Mouse (Mus musculus) mammary gland, adult 2 months (tissue): ENCODE results near the gene Usp5. TPM values are rescaled to one million over a fixed set of nuclear protein-coding genes. Genes with fewer than 3 reads are reported as not detected.

Experiments
- polyA plus RNA-seq: library from polyadenylated mRNA; depleted of rRNA; stranded (reverse); fragments of >200 nt; gene quantifications from 2 replicates; pipeline ENCODE4 v1.2.3, GENCODE M21; 2012; ENCODE audit warnings: low replicate concordance; rRNA removed

Usp5 gene
- 84.8 and 98.1 TPM in 2 replicates for polyA plus RNA-seq

DNA sequence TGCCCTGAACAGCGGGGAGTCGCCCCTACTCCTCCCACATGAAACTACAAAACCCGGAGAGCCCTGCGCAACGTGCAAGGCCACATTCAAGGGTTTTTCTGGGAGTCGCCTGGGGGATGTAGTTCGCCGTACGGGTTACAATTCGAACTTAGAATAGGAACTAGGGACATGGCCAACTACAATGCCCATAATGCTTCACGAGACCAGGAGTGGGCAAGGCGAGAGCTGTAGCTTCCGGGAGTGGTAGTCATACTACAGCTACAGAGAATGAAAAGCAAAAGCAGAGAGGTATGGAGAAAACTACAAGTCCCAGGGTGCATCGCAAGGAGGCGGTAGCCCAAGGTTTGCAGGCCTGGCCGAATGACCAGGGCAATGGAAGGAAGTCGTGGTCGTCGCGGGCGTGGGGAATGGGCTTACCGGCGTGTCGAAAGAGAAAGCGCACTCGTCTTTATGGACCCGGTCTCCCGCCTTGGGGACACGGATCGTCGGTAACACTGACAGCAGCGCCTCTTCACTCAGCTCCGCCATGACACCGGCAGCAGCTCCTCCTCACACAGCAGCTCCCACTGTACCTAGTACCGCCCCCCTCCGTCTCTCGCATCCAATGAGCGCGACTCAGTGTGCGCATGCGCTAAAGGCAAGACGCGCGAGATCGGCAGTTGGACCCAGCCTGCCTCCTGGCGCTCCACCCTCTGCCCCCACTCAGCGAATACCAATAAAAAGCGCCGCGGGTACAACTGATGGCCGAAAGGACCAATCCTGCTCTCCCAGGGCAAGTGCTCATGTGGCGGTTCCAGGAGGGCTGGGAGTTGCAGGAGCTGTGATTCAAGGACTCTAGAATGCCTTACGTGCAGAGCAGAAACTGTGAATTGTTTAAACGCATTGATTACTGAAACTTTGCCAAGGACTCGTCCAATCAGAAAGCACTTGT, at the start of gene Usp5, which contains the start of gene Cdca3:
Gene Usp5 (minus strand): TSS at position 617 of the 931 bp plus-strand sequence.
Gene Cdca3 (plus strand): TSS at position 680 of the 931 bp plus-strand sequence.

GRCm38 (mm10) chr6:124863658-124864298, 34.5 kb upstream of the Usp5 start, which contains the start of gene Gpr162:
Gene Gpr162, minus strand, starts transcription at chr6:124863983.

GRCm38 (mm10) chr6:124856916-124857839, 27.9 kb upstream of the Usp5 start, which contains the start of gene P3h3:
Gene P3h3, minus strand, starts transcription at chr6:124857752.

GRCm38 (mm10) chr6:124840241-124841167, 11.2 kb upstream of the Usp5 start, which contains the start of gene Gnb3:
Gene Gnb3, minus strand, starts transcription at chr6:124840275.

DNA sequence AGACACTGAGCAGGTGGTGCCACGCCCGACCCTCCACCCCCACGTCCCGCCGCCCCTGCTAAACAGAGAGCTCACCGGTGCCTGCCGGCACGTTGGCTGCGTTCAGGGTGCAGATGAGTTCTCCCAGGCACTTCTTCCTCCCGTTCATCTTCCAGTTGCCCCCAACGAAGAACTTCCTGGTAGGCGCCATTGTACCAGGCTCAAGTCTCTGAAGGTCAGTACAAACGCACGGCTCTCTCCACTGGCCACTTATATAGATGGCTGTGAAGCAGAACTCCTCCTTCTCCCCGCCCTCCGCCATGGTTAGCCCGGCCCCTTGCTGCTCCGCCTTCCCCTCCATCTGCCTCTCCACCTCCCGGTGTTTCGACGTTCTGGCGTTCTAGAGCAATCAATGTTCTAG, 15.4 kb downstream of the Usp5 start, which contains the start of gene Tpi1:
Gene Tpi1 (minus strand): TSS at position 364 of the 400 bp plus-strand sequence.

DNA sequence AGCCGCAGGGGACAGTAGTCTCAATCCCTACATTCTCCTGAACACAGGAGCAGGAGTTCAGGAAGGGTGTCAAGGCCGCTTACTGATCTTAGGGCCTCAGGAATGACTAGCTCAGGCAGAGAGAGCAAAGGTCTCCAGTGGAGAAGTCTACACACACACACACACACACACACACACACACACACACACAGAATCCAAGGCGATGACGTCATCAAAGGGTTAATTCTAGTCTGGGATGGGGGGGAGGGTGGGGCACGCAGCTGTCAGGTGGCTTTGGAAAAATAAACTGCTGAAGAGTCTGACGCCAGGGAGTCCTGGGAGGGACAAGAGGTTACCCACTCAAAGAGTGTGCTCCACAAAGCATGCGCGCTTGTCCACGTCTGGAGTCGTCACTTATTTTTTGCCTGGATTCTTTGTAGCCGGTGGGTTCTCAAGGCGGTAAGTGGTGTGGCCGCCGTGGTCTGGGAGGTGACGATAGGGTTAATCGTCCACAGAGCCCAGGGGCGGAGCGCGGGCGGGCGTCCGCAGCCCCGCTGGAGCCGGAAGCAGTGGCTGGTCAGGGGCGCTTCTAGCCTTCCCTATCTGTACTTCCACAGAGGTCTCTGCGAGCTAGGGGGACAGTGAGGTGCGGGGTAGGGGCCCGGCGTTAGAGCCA, 20.8 kb downstream of the Usp5 start, which contains the start of gene Spsb2:
Gene Spsb2 (plus strand): TSS at position 304 of the 655 bp plus-strand sequence.

DNA sequence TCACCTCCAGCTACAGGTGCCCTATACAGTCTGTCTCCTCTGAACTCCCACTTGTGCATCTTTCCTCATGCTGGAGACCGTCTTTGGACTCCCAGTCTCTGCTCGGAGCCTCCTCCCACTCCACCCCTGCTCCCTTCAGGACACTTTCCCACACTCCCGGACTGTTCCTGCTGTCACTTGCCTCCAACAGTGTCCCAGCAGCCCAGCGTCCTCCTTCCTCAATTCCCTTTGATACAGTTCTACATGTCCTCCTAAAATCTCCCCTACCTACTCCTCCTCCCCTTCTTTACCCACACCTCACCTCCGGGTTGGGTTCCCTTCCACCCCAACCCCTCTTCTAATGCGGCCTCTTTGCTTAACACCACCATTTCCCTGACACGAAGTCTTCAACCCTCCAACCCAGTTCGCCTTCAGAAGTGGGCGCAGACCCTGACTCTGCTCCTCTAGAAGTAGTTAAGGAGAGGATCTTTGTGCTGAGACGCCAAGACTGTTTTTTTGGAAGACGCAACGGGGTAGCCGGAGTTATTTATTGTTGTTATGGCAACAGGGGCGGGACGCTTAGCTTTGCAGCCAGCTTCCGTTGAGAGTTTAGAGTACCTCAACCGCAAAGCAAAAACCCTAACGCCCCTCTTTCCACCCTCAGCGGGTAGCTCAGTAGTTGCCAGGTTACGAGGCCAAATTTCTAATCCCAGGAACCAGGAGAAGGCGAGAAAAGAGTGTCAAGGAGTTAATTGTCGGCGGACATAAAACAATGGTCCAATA, 49.9 kb downstream of the Usp5 start, which contains the start of gene Lrrc23:
Gene Lrrc23 (minus strand): TSS at position 506 of the 762 bp plus-strand sequence.

GRCm38 (mm10) chr6:124769101-124769765, 60.1 kb downstream of the Usp5 start, which contains the start of gene Eno2:
Gene Eno2, minus strand, starts transcription at chr6:124769673.

Other genes starting within 250 kb of the Usp5 start
- gene C1s2, start 193.4 kb downstream of the Usp5 start, polyA plus RNA-seq, result 0.10 and 0.45 TPM in 2 replicates
- 150 and 207 TPM in 2 replicates for gene Lpcat3, start 166.5 kb downstream of the Usp5 start, polyA plus RNA-seq
- gene Emg1, start 117.3 kb downstream of the Usp5 start, polyA plus RNA-seq, result 37.9 and 58.8 TPM in 2 replicates
- 115 and 126 TPM in 2 replicates for gene Phb2, start 117.1 kb downstream of the Usp5 start, polyA plus RNA-seq
- 82.7 and 124 TPM in 2 replicates for gene Ptpn6, start 90.8 kb downstream of the Usp5 start, polyA plus RNA-seq
- 242 and 257 TPM in 2 replicates for gene Grcc10, start 88.1 kb downstream of the Usp5 start, polyA plus RNA-seq
- gene Gm45234, start 73.5 kb downstream of the Usp5 start, polyA plus RNA-seq, result not detected in 2 replicates
- 25.6 and 59.6 TPM in 2 replicates for gene Atn1, start 73.0 kb downstream of the Usp5 start, polyA plus RNA-seq
- 11.8 and 17.7 TPM in 2 replicates for gene Eno2, start 59.8 kb downstream of the Usp5 start, polyA plus RNA-seq
- 0.76 and 1.5 TPM in 2 replicates for gene Lrrc23, start 49.8 kb downstream of the Usp5 start, polyA plus RNA-seq
- gene Spsb2, start 20.8 kb downstream of the Usp5 start, polyA plus RNA-seq, result 16.4 and 26.4 TPM in 2 replicates
- gene Tpi1, start 15.2 kb downstream of the Usp5 start, polyA plus RNA-seq, result 313 and 1,090 TPM in 2 replicates
- 7.1 and 9.3 TPM in 2 replicates for gene Cdca3, start 63 bp upstream of the Usp5 start, polyA plus RNA-seq
- gene Gnb3, start 10.8 kb upstream of the Usp5 start, polyA plus RNA-seq, result 0.55 TPM in 1 of 2 replicates, not detected in the other
- gene P3h3, start 28.3 kb upstream of the Usp5 start, polyA plus RNA-seq, result 29.1 and 38.5 TPM in 2 replicates
- gene Gpr162, start 34.5 kb upstream of the Usp5 start, polyA plus RNA-seq, result 1.3 and 2.7 TPM in 2 replicates
- 25.7 and 33.5 TPM in 2 replicates for gene Cd4, start 58.7 kb upstream of the Usp5 start, polyA plus RNA-seq
- 9.6 and 17.2 TPM in 2 replicates for gene Lag3, start 82.2 kb upstream of the Usp5 start, polyA plus RNA-seq
- 1,592 and 1,640 TPM in 2 replicates for gene Ptms, start 90.6 kb upstream of the Usp5 start, polyA plus RNA-seq
- 328 and 380 TPM in 2 replicates for gene Mlf2, start 101.9 kb upstream of the Usp5 start, polyA plus RNA-seq
- gene Cops7a, start 136.1 kb upstream of the Usp5 start, polyA plus RNA-seq, result 176 and 323 TPM in 2 replicates
- gene Pianp, start 167.2 kb upstream of the Usp5 start, polyA plus RNA-seq, result 5.0 and 7.7 TPM in 2 replicates
- 61.5 and 67.0 TPM in 2 replicates for gene Zfp384, start 179.7 kb upstream of the Usp5 start, polyA plus RNA-seq
- 37.4 and 67.5 TPM in 2 replicates for gene Ing4, start 210.3 kb upstream of the Usp5 start, polyA plus RNA-seq
- 29.9 and 38.8 TPM in 2 replicates for gene Acrbp, start 220.2 kb upstream of the Usp5 start, polyA plus RNA-seq
- 26.4 and 31.1 TPM in 2 replicates for gene Lpar5, start 238.4 kb upstream of the Usp5 start, polyA plus RNA-seq